Mouse (Mus musculus) left cerebral cortex, postnatal 36 days (tissue): Measurements from ENCODE around the gene Opalin. TPM values are rescaled to one million over a fixed set of nuclear protein-coding genes. Genes with fewer than 3 reads are reported as not detected.

Experiments used
- DNase-seq, 2 experiments: peaks; one replicate each; pipeline ENCODE4 v3.0.0; 2021 to 2022; ENCODE audit warnings: low spot score in 2 of 2, mixed read lengths in 1 of 2
- intact Hi-C: fragments of 180-260 bp; cut with DNase I; formaldehyde crosslinking; loops from one replicate; pipeline ENCODE4 v1.15.1; 2025
- total RNA-seq, 2 experiments: library from RNA; stranded (reverse); gene quantifications; 2 replicates each; pipeline ENCODE4 v1.2.3; 2021

Opalin gene
- total RNA-seq, 2 experiments from 2014 or later: 7.7 to 18.0 TPM

DNA sequence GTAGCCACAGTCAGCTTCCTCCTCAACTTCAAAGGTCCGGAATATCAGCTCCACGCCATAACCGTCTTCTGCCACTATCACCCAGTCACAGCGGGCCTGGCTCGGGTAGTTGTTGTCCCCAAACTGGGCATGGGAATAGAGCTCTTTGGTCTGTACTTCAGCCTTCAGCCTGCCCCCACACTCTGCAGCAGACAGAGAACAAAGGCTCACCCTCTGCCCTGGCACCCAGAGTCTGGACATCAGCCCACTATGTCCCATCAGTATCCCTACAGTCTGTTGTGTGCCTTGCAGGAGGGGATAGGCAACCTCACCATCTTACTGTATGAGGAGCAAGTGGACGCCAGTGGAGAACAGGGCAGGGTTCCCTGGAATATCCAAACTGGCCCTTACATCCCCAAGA is 9.4 kb upstream of the Opalin start:
- DNase-seq: no peak
- intact Hi-C loops: loop anchor here (5.0 kb wide), 2 partner anchors 156 to 676 kb away; no protein-coding TSS in a partner anchor

DNA sequence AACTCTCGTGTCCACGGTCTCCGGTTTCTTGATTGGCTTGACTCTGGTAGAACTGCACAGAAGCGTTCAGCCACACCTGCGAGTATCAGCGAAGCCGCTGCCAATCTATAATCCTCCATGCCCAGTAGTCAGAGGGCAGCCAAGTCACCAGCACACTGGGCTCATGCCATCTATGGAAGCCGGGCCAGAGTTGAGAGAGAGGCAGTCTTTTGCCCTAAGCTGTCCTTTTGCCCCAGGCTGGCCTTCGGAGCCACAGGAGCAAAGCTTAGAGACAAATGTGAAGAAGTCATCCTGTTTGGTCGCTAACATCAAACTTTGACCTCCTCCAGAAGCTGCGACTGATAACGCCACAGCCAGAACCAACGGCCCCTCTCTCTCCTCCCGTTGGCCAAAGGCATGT is 6.7 kb upstream of the Opalin start:
- no peak for DNase-seq
- intact Hi-C loops: no loop called here

- intact Hi-C loops: no loop called here
- no peak for DNase-seq
Observed at GRCm38 (mm10) chr19:41081589-41081988, 4.7 kb upstream of the Opalin start.

DNA sequence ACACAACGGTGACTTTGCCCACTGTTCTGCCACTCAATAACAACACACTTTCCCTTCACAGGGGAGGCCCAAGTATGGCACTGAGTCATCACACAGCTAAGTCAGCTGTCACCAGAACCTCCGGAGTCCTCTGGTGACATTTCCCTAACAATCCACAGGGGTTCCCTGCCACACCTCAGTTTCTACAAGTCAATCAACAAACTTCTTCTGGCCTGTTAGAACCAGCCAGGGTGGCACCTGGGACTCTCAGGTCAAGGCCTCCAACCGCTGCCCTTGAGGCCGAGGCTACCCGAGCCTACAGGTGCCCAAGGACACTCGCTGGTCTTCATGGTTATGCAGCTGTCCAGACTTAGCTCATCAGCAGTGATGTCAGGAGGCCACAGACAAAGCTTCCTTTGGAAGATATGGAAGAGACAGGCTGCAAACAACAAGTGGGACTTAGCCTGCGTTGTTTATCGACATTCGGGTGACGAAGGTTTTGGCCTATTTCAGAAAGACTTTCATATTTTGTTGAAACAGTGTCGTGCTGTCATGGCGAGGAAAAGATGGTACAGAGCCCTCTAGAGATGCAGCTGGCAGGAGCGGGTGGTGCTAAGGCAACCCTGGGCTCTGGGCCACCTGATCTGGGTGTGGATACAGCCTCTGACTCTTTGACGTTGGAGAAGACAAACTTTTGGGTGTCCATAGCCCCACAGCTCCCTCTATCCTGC is 3.0 kb downstream of the Opalin start:
- intact Hi-C loops: no loop called here
- DNase-seq: no peak

DNA sequence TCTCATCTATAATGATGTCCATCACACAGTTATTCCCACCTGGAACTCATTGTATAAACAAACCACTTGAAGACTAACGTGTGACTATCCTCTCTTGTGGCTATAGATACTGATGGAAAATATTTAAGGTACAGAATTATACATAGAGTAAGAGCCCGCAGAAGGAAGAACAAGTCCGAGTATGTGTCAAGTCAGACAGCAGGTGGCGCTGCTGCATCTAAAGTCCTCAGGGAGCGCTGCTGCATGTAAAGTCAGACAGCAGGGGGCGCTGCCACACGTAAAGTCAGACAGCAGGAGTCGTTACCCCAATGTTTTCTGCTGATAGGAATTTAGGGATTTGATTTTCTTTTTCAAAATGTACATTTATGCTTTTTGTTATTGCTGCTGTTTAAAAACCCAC is 5.4 kb downstream of the Opalin start:
- intact Hi-C loops: no loop called here
- peak; percentile 83 to 86 for DNase-seq

DNA sequence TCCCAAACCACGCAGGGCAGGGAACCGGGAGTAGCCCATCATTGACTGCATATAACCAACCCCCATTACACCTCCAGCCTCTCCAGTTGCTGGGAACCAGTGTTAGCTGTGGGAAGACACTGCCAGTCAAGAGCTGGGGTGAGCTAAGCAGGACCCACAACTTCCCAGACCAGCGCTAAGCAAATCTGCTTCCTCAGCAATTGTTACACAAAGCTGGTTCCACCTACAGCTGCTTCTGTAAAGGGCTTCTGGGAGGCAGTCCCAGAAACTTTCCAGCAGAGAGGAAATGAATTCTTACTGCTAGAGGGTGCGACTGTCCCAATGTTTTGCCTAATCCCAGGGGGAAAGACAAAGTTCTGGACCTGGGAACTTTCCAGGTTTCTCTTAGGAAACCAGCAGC is 22.2 kb downstream of the Opalin start:
- DNase-seq: no peak
- intact Hi-C loops: no loop called here

- intact Hi-C loops: no loop called here
- no peak for DNase-seq
Observed at GRCm38 (mm10) chr19:41053530-41053929, 23.4 kb downstream of the Opalin start.

- intact Hi-C loops: no loop called here
Observed at GRCm38 (mm10) chr19:41052247-41052646, 24.7 kb downstream of the Opalin start.

GRCm38 (mm10) chr19:41051714-41052113 is 25.2 kb downstream of the Opalin start:
- intact Hi-C loops: no loop called here
- no peak for DNase-seq

More at GRCm38 (mm10) chr19:41052247-41052646, 24.7 kb downstream of the Opalin start:
- DNase-seq: no peak

DNA sequence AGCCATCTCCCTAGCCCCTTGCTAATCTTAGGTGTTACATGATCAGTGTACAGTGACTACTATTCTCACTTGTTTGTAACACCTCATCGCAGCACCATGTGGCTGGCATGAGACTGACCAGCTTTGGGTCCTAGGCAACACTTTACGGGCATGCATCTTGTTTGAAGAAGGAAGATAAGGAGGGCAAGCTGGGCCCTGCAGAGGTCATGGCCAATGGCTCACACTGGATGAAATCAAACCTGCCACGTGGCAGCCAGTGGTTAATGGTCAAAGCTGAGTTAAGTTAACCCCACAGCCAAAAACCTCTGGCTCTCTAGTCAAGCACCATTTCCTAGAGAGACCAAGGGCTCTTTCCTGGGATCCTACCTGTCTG is 28.7 kb downstream of the Opalin start:
- no peak for DNase-seq
- intact Hi-C loops: no loop called here

- intact Hi-C loops: no loop called here
- DNase-seq: peak; percentile 15 to 18
Observed at GRCm38 (mm10) chr19:41047437-41048186, 29.3 kb downstream of the Opalin start.

DNA sequence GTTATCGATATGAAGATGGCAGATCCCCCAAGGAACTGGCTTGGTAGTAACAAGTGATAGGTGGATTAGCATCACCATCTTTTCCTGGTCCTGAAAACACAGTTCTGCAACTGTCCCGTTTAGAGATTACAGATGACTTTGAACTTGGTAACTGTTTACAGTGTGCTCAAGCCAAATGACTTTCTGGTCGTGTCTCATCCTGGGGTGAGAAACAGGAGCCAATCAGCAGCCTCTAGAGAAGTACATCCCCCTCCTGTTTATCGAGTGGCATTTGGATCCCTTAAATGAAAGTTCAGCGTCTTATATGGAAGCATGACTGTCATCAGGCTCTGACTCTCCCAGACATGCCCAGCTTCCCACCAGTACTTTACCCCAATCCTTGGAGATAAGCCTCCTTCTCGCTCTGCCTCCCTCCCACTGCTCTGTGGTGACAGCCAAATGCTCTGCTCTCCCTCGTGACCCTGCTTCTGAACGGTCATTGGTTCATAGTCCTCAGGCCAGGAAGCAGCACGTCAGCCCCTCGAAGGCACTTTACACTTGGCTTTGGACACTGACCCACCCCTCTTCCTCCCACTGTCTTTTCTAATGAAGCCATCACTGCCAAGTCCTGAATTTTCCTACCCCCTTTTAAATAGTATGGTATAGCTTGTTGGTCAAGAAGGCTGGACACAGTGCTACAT is 31.7 kb downstream of the Opalin start:
- intact Hi-C loops: no loop called here
- no peak for DNase-seq

DNA sequence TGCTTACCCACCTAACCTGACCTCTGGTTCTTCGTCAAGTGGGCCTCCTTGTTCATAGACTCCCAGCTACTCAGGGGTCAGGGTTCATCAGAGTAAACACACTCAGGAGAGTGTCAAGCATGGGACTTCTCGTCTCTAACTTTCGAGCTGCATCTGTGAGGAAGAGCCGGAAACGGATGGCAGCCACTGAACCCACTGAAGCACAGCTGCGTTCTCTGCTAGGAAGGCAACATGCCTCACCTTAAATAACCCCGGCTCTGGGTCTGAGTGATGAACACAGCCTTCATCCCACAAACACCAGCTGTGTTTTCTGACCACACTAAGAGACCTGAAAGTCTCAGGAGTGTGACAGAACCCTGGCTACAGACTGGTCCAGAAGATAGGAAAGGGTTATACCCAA is 37.8 kb downstream of the Opalin start:
- intact Hi-C loops: no loop called here

GRCm38 (mm10) chr19:41035809-41036551 is 40.9 kb downstream of the Opalin start:
- intact Hi-C loops: no loop called here
- DNase-seq: no peak

More for the DNA sequence above, 37.8 kb downstream of the Opalin start:
- DNase-seq: no peak

GRCm38 (mm10) chr19:41031869-41032268 is 45.0 kb downstream of the Opalin start:
- intact Hi-C loops: no loop called here
- no peak for DNase-seq

- no peak for DNase-seq
- intact Hi-C loops: no loop called here
Observed at GRCm38 (mm10) chr19:41031009-41031408, 45.9 kb downstream of the Opalin start.

GRCm38 (mm10) chr19:41030161-41030560 is 46.8 kb downstream of the Opalin start:
- intact Hi-C loops: no loop called here
- no peak for DNase-seq

GRCm38 (mm10) chr19:41029219-41029618 is 47.7 kb downstream of the Opalin start, which contains the start of gene Dntt:
Gene Dntt (plus strand): TSS chr19:41029275.
- DNase-seq: no peak
- intact Hi-C loops: no loop called here

DNA sequence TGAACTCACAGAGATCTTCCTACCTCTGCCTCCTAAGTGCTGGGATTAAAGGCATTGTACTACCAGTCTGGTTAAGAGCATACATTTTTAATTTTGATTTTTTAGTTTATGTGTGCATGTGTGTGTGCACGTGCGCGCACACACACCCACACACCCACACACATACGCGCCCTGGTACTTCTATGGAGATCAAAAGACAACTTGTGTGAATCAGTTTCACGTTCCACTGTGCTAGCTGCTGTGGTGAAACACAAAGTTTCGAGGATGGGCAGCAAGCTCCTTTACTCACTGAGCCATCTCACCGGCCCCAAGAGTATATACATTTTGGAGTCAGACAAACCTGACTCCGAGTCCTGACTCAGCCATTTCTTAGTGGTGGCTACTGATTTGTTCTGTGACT is 49.3 kb downstream of the Opalin start:
- DNase-seq: no peak
- intact Hi-C loops: no loop called here

GRCm38 (mm10) chr19:41027024-41027423 is 49.9 kb downstream of the Opalin start:
- intact Hi-C loops: no loop called here
- DNase-seq: no peak
